Mouse (Mus musculus) ovary, postnatal 14 days (tissue): ENCODE results near the gene Tubgcp4.

ENCODE experiments used
- DNase-seq: peaks from one replicate; pipeline ENCODE4 v3.0.0; 2022; ENCODE audit warnings: low spot score

The Tubgcp4 gene

GRCm38 (mm10) chr2:121204276-121204675 is 33.8 kb downstream of the Tubgcp4 start:
- DNase-seq, result no peak

DNA sequence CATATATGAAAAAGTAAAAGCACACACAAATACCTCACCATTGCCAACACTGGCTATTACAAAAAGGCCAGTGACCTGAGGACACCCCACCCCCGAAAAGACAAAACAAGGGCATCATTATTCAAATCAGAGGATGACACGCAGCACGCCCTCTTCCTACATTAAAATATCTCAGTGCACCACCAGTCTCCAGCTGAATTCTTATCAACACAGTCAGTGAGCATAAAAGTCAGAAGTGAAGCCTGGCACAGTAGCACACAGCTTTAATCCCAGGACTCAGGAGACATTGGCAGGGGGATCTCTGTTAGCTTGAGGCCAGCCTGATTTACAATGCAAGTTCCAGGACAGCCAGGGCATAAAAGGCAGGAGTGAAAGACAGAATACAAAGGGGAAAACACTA is 36.1 kb downstream of the Tubgcp4 start:
- DNase-seq, result no peak

GRCm38 (mm10) chr2:121214491-121214890 is 44.0 kb downstream of the Tubgcp4 start:
- peak; percentile 3 for DNase-seq

- DNase-seq, result no peak
These were observed 48.7 kb downstream of the Tubgcp4 start for GRCm38 (mm10) chr2:121219177-121219576.

DNA sequence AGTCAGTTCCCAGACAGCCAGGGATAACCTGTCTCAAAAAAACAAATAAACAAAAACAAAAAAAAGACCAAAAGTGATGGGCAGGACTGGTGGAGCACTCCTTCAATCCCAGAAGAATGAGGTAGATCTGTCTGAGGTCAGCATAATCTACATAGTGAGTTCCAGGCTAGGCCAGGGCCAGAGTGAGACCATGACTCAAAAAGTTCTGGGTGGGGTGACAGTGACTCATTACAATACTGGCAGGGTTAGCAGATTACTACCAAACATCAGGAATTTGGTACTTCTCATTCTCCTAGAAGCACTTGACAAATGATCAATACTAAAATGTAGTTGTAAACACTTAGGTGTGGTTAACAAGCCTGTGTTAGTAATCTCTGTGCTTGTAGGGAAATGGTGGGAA is 49.5 kb downstream of the Tubgcp4 start:
- no peak for DNase-seq

GRCm38 (mm10) chr2:121223010-121223409 is 52.6 kb downstream of the Tubgcp4 start:
- no peak for DNase-seq

DNA sequence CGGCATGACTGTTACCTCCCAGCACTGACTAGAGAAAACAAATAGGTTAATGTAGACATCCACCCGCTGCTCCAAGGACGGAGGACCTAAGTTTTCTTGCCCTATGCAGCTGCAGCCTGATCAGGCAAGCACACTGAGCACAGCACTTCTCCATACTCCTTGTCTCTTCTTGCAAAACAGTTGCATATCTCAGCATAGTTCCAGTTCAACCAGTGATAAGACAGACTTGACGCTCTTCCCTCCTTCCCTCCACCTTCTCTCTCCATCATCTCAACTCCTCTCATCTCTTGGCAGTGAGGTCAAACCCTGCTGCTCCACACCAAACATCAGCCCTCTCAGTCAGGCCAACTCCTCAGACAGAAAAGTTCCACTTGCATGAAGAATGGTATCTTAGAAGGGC is 57.7 kb downstream of the Tubgcp4 start:
- no peak for DNase-seq

GRCm38 (mm10) chr2:121235460-121236072 is 65.1 kb downstream of the Tubgcp4 start:
- DNase-seq, result no peak

DNA sequence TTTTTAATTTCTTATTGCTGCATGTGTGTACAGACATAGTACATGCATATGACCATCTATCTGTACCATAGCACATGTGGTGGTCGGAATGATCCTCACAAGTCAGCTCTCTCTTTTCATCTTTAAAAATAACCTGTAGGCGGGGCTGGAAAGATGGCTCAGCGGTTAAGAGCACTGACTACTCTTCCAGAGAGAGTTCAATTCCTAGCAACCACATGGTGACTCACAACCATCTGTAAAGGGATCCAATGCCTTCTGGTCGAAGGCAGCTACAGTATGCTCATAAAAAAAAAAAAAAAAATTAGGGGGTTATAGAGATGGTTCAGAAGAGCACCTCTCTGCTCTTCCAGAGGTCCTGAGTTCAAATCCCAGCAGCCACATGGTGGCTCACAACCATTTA is 69.0 kb downstream of the Tubgcp4 start:
- DNase-seq, result no peak

DNA sequence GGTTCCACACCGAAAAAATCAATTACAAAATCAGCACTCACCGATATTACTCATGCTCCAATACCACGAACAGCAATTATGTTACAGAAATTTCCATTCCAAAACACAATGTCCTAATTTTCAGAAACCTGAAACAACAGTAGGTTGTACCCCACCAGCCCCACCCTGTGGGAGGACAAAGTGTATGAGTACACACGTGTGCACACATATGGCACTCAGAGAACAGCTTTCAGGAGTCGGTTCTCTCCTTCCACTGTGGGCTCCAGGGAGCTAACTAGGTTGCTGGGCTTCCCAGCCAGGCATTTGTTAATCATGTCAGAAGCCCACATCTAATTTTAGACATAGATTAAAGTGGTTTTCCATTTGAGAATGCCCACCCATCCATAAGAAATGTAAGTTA is 73.6 kb downstream of the Tubgcp4 start:
- DNase-seq, result no peak
